Mouse (Mus musculus): ENCODE data around the gene Clec4b2. TPM values are rescaled to one million over a fixed set of nuclear protein-coding genes. Genes with fewer than 3 reads are reported as not detected.
"Not testable (repeated sequence)": the region's sequence is repeated elsewhere in the genome, so short reads cannot be mapped to it uniquely, and the experiment has no call there.

The Clec4b2 gene
- not detected for polyA plus RNA-seq (2017; shearing (Covaris generic))

GRCm38 (mm10) chr6:123172593-123172992 lies at the start of gene Clec4b2:
Clec4b2 (plus strand) TSS chr6:123172893.
- ATAC-seq = no peak

- ATAC-seq = no peak
Observed at GRCm38 (mm10) chr6:123123195-123123594, 49.5 kb upstream of the Clec4b2 start.

- ATAC-seq = no peak
Observed at GRCm38 (mm10) chr6:123127173-123127572, 45.5 kb upstream of the Clec4b2 start.

GRCm38 (mm10) chr6:123137766-123138526 lies 34.7 kb upstream of the Clec4b2 start:
- ATAC-seq = not testable (repeated sequence)

GRCm38 (mm10) chr6:123170106-123170505 lies 2.6 kb upstream of the Clec4b2 start:
- ATAC-seq = no peak

GRCm38 (mm10) chr6:123171040-123171439 lies 1.7 kb upstream of the Clec4b2 start:
- no peak for ATAC-seq

GRCm38 (mm10) chr6:123175549-123175948 lies 2.9 kb downstream of the Clec4b2 start:
- ATAC-seq = no peak

GRCm38 (mm10) chr6:123184862-123185261 lies 12.2 kb downstream of the Clec4b2 start:
- ATAC-seq = not testable (repeated sequence)

GRCm38 (mm10) chr6:123207187-123208076 lies 34.7 kb downstream of the Clec4b2 start:
- no peak for ATAC-seq

- not testable (repeated sequence) for ATAC-seq
Observed at GRCm38 (mm10) chr6:123208077-123208439, 35.4 kb downstream of the Clec4b2 start.

GRCm38 (mm10) chr6:123211726-123212125 lies 39.0 kb downstream of the Clec4b2 start:
- ATAC-seq = no peak

GRCm38 (mm10) chr6:123227519-123228166 lies 55.0 kb downstream of the Clec4b2 start:
- no peak for ATAC-seq

- ATAC-seq = no peak
Observed at GRCm38 (mm10) chr6:123229644-123230043, 57.0 kb downstream of the Clec4b2 start, which contains the start of gene Clec4n. Clec4n (plus strand) TSS chr6:123229843.

- ATAC-seq = no peak
Observed at GRCm38 (mm10) chr6:123231149-123231548, 58.5 kb downstream of the Clec4b2 start.

GRCm38 (mm10) chr6:123237582-123237981 lies 64.9 kb downstream of the Clec4b2 start:
- ATAC-seq = no peak

- ATAC-seq = no peak
Observed at GRCm38 (mm10) chr6:123244201-123244600, 71.5 kb downstream of the Clec4b2 start.

- not testable (repeated sequence) for ATAC-seq
Observed at GRCm38 (mm10) chr6:123248862-123249261, 76.2 kb downstream of the Clec4b2 start.

- ATAC-seq = no peak
Observed at GRCm38 (mm10) chr6:123252735-123253134, 80.0 kb downstream of the Clec4b2 start.

Other genes starting within 250 kb of the Clec4b2 start
- under 1 TPM in 1 of 2 experiments, not detected in 1; 0.73 TPM for gene Clec4a3, start 220.4 kb upstream of the Clec4b2 start, polyA plus RNA-seq (2017; shearing (Covaris generic))
- gene Clec4a4, start 182.5 kb upstream of the Clec4b2 start, polyA plus RNA-seq (2017; shearing (Covaris generic)) = not detected
- gene Clec4b1, start 122.9 kb upstream of the Clec4b2 start, polyA plus RNA-seq (2017; shearing (Covaris generic)) = not detected
- gene Clec4a2, start 66.5 kb upstream of the Clec4b2 start, polyA plus RNA-seq (2017; shearing (Covaris generic)) = not detected
- 1 to 10 TPM in 1 of 2 experiments, under 1 TPM in 1; 0.45 to 1.2 TPM for gene Clec4n, start 57.0 kb downstream of the Clec4b2 start, polyA plus RNA-seq (2017; shearing (Covaris generic))
- not detected for gene Clec4d, start 89.2 kb downstream of the Clec4b2 start, polyA plus RNA-seq (2017; shearing (Covaris generic))
- gene Clec4e, start 117.0 kb downstream of the Clec4b2 start, polyA plus RNA-seq (2017; shearing (Covaris generic)) = not detected
- gene Vmn2r19, start 135.4 kb downstream of the Clec4b2 start, polyA plus RNA-seq (2017; shearing (Covaris generic)) = not detected
- under 1 TPM in 1 of 2 experiments, not detected in 1; 0.04 TPM for gene Vmn2r20, start 245.2 kb downstream of the Clec4b2 start, polyA plus RNA-seq (2017; shearing (Covaris generic))